Mouse (Mus musculus) lung, embryonic 15.5 days (tissue): ENCODE results near the gene Adam10. TPM values are rescaled to one million over a fixed set of nuclear protein-coding genes. Genes with fewer than 3 reads are reported as not detected.

Experiments used
- ATAC-seq: fragments of 200-750 bp; cut with Nextera tagmentation; 2 replicates; pipeline ENCODE4 v1.8.0; 2017; ENCODE audit warnings: moderate number of reproducible peaks, borderline replicate concordance; ENCODE audit not compliant: low FRiP score, low TSS enrichment; ENCODE audit errors: extremely low read depth
- H3K27ac ChIP-seq: fragments of 300-500 bp; sonication (generic); 2 replicates; pipeline ENCODE4 v1.5.1; 2015; ENCODE audit warnings: moderate library complexity, mild to moderate bottlenecking, inconsistent platforms
- H3K27me3 ChIP-seq: fragments of 300-500 bp; sonication (generic); 2 replicates; pipeline ENCODE4 v1.6.1; 2015; ENCODE audit warnings: inconsistent platforms
- H3K36me3 ChIP-seq: fragments of 300-500 bp; sonication (generic); 2 replicates; pipeline ENCODE4 v1.6.1; 2015; ENCODE audit warnings: inconsistent platforms
- H3K4me1 ChIP-seq: fragments of 300-500 bp; sonication (generic); 2 replicates; pipeline ENCODE4 v1.6.1; 2015; ENCODE audit warnings: inconsistent platforms
- H3K4me2 ChIP-seq: fragments of 300-500 bp; sonication (generic); 2 replicates; pipeline ENCODE4 v1.6.1; 2015; ENCODE audit warnings: inconsistent platforms, mild to moderate bottlenecking, moderate library complexity
- H3K4me3 ChIP-seq: fragments of 300-500 bp; sonication (generic); 2 replicates; pipeline ENCODE4 v1.5.1; 2015; ENCODE audit warnings: mild to moderate bottlenecking, inconsistent platforms
- H3K9ac ChIP-seq: fragments of 300-500 bp; sonication (generic); 2 replicates; pipeline ENCODE4 v1.6.1; 2015; ENCODE audit warnings: inconsistent platforms
- H3K9me3 ChIP-seq: fragments of 300-500 bp; sonication (generic); 2 replicates; pipeline ENCODE4 v1.6.1; 2016; ENCODE audit warnings: inconsistent platforms
- WGBS: fragments of 180-500 bp; shearing (Covaris S2); methylation state at CpG from one replicate; pipeline ENCODE4 v1.1.7; 2015; 5-methylcytosine and 5-hydroxymethylcytosine counted together
- polyA plus RNA-seq: library from polyadenylated mRNA; unstranded; fragments of >200 nt; fragmentation: Nextera tagmentation; extraction: Ambion mirVana; gene quantifications from 2 replicates; pipeline ENCODE4 v1.2.1, GENCODE M21; 2015

Adam10 gene
- polyA plus RNA-seq, result 83.9 and 85.7 TPM in 2 replicates

GRCm38 (mm10) chr9:70678682-70679131 lies at the start of gene Adam10:
Adam10 (plus strand) TSS chr9:70678997.
- Histone ChIP-seq H3K4me3 (peak within 1 kb of the TSS; percentile 85), H3K9ac (peak within 1 kb of the TSS; percentile 94), H3K36me3 (no peaks in the 10 kb centered on the region), H3K4me2 (peak within 1 kb of the TSS; percentile 57), H3K27ac (peak within 1 kb of the TSS; percentile 98), H3K9me3 (no peaks in the 10 kb centered on the region), H3K27me3 (no peaks in the 10 kb centered on the region), H3K4me1 (peaks cover 23% of the 10 kb centered on the region)
- ATAC-seq, result peak; percentile 100
- under 1% methylated on average over 48 of the region's 48 CpGs for WGBS

GRCm38 (mm10) chr9:70629711-70630110 lies 49.1 kb upstream of the Adam10 start:
- Histone ChIP-seq H3K4me3 (no peak overlapping the region), H3K9me3 (no peaks in the 10 kb centered on the region), H3K27ac (no peak overlapping the region), H3K27me3 (no peaks in the 10 kb centered on the region), H3K4me2 (no peak overlapping the region), H3K36me3 (no peaks in the 10 kb centered on the region), H3K4me1 (no peaks in the 10 kb centered on the region), H3K9ac (no peak overlapping the region)
- ATAC-seq, result no peak
- 83% methylated on average over 2 of the region's 2 CpGs for WGBS

- Histone ChIP-seq H3K4me2 (no peak overlapping the region), H3K4me3 (no peak overlapping the region), H3K36me3 (no peaks in the 10 kb centered on the region), H3K27me3 (no peaks in the 10 kb centered on the region), H3K9me3 (no peaks in the 10 kb centered on the region), H3K27ac (peak overlapping the region; percentile 45), H3K9ac (no peak overlapping the region), H3K4me1 (no peaks in the 10 kb centered on the region)
- WGBS, result 11% methylated on average over 5 of the region's 5 CpGs
- no peak for ATAC-seq
Observed at GRCm38 (mm10) chr9:70631665-70632064, 47.1 kb upstream of the Adam10 start.

- WGBS, result 81% methylated on average over 2 of the region's 2 CpGs
- ATAC-seq, result no peak
- no peaks in the 10 kb centered on the region for H3K27me3 ChIP-seq
Observed at GRCm38 (mm10) chr9:70636748-70637147, 42.0 kb upstream of the Adam10 start.

GRCm38 (mm10) chr9:70650260-70650659 lies 28.5 kb upstream of the Adam10 start:
- Histone ChIP-seq H3K9ac (no peak overlapping the region), H3K4me1 (no peaks in the 10 kb centered on the region), H3K4me3 (no peak overlapping the region), H3K9me3 (no peaks in the 10 kb centered on the region), H3K27me3 (no peaks in the 10 kb centered on the region), H3K4me2 (no peak overlapping the region), H3K36me3 (no peaks in the 10 kb centered on the region), H3K27ac (no peak overlapping the region)
- ATAC-seq, result no peak
- 62% methylated on average over 2 of the region's 2 CpGs for WGBS

More at GRCm38 (mm10) chr9:70636748-70637147, 42.0 kb upstream of the Adam10 start:
- H3K4me3 ChIP-seq, result no peak overlapping the region
- no peak overlapping the region for H3K4me2 ChIP-seq
- no peaks in the 10 kb centered on the region for H3K4me1 ChIP-seq
- H3K36me3 ChIP-seq, result no peaks in the 10 kb centered on the region
- H3K9ac ChIP-seq, result no peak overlapping the region
- H3K9me3 ChIP-seq, result no peaks in the 10 kb centered on the region
- no peak overlapping the region for H3K27ac ChIP-seq

GRCm38 (mm10) chr9:70650994-70651393 lies 27.8 kb upstream of the Adam10 start:
- Histone ChIP-seq H3K4me3 (no peak overlapping the region), H3K9ac (no peak overlapping the region), H3K27ac (no peak overlapping the region), H3K9me3 (no peaks in the 10 kb centered on the region), H3K4me2 (no peak overlapping the region), H3K36me3 (no peaks in the 10 kb centered on the region), H3K27me3 (no peaks in the 10 kb centered on the region), H3K4me1 (no peaks in the 10 kb centered on the region)
- ATAC-seq, result no peak
- 86% methylated on average over 1 of the region's 1 CpGs for WGBS

- no peak for ATAC-seq
- no peak overlapping the region for H3K4me3 ChIP-seq
- no peak overlapping the region for H3K27ac ChIP-seq
- H3K4me2 ChIP-seq, result no peak overlapping the region
- H3K4me1 ChIP-seq, result no peaks in the 10 kb centered on the region
- H3K27me3 ChIP-seq, result no peaks in the 10 kb centered on the region
- H3K9me3 ChIP-seq, result no peaks in the 10 kb centered on the region
- WGBS, result 63% methylated on average over 2 of the region's 2 CpGs
- H3K36me3 ChIP-seq, result no peaks in the 10 kb centered on the region
- H3K9ac ChIP-seq, result no peak overlapping the region
Observed at GRCm38 (mm10) chr9:70652221-70652620, 26.6 kb upstream of the Adam10 start.

GRCm38 (mm10) chr9:70653875-70654274 lies 24.9 kb upstream of the Adam10 start:
- no peak for ATAC-seq
- H3K4me3 ChIP-seq, result no peak overlapping the region
- 56% methylated on average over 2 of the region's 2 CpGs for WGBS

GRCm38 (mm10) chr9:70654496-70654895 lies 24.3 kb upstream of the Adam10 start:
- ATAC-seq, result no peak
- Histone ChIP-seq H3K27me3 (no peaks in the 10 kb centered on the region), H3K36me3 (no peaks in the 10 kb centered on the region), H3K9ac (no peak overlapping the region), H3K9me3 (no peaks in the 10 kb centered on the region), H3K4me1 (0 out of 2 replicates have a peak, but pooled peaks cover 3% of the 10 kb centered on the region), H3K27ac (no peak overlapping the region), H3K4me3 (no peak overlapping the region), H3K4me2 (no peak overlapping the region)
- WGBS, result 75% methylated on average over 4 of the region's 4 CpGs

More at GRCm38 (mm10) chr9:70653875-70654274, 24.9 kb upstream of the Adam10 start:
- no peaks in the 10 kb centered on the region for H3K27me3 ChIP-seq
- H3K27ac ChIP-seq, result no peak overlapping the region
- no peaks in the 10 kb centered on the region for H3K36me3 ChIP-seq
- H3K4me2 ChIP-seq, result no peak overlapping the region
- 0 out of 2 replicates have a peak, but pooled peaks cover 3% of the 10 kb centered on the region for H3K4me1 ChIP-seq
- H3K9ac ChIP-seq, result no peak overlapping the region
- H3K9me3 ChIP-seq, result no peaks in the 10 kb centered on the region

GRCm38 (mm10) chr9:70655764-70656129 lies 23.1 kb upstream of the Adam10 start:
- H3K27me3 ChIP-seq, result no peaks in the 10 kb centered on the region
- peak overlapping the region; percentile 81 for H3K4me3 ChIP-seq
- H3K27ac ChIP-seq, result no peak overlapping the region
- H3K4me2 ChIP-seq, result peak overlapping the region; percentile 93
- no peaks in the 10 kb centered on the region for H3K9me3 ChIP-seq
- peak overlapping the region; percentile 81 for H3K9ac ChIP-seq
- 0 out of 2 replicates have a peak, but pooled peaks cover 3% of the 10 kb centered on the region for H3K4me1 ChIP-seq
- H3K36me3 ChIP-seq, result no peaks in the 10 kb centered on the region
- WGBS, result 30% methylated on average over 2 of the region's 2 CpGs
- ATAC-seq, result no peak

GRCm38 (mm10) chr9:70656130-70657007 lies 22.4 kb upstream of the Adam10 start, which contains the start of gene Gm10642:
Gm10642 (plus strand) TSS chr9:70656251.
- peak; percentile 50 for ATAC-seq
- WGBS, result under 1% methylated on average over 61 of the region's 72 CpGs
- H3K27me3 ChIP-seq, result no peaks in the 10 kb centered on the region

More at GRCm38 (mm10) chr9:70656130-70657007, 22.4 kb upstream of the Adam10 start, which contains the start of gene Gm10642:
- Histone ChIP-seq H3K9ac (peak within 1 kb of the TSS; percentile 81), H3K27ac (peak within 1 kb of the TSS; percentile 94), H3K4me1 (0 out of 2 replicates have a peak, but pooled peaks cover 3% of the 10 kb centered on the region), H3K4me3 (peak within 1 kb of the TSS; percentile 81), H3K36me3 (no peaks in the 10 kb centered on the region), H3K4me2 (peak within 1 kb of the TSS; percentile 93), H3K9me3 (no peaks in the 10 kb centered on the region)
